Mouse (Mus musculus) forebrain, embryonic 11.5 days (tissue): ENCODE data around the gene Kif9. TPM values are rescaled to one million over a fixed set of nuclear protein-coding genes. Genes with fewer than 3 reads are reported as not detected.
A peak's percentile ranks its signal among the peaks of the same experiment; 100 is the strongest.

Experiments used
- ATAC-seq: fragments of 200-750 bp; cut with Nextera tagmentation; replicated peaks from 2 replicates; pipeline ENCODE4 v1.8.0; 2017; ENCODE audit warnings: moderate TSS enrichment; ENCODE audit not compliant: low FRiP score
- DNase-seq: peaks from one replicate; pipeline ENCODE4 v3.0.0-alpha.2; 2017; ENCODE audit warnings: low spot score
- H3K27ac ChIP-seq: fragments of 300-500 bp; sonication (generic); 2 replicates; pipeline ENCODE4 v1.5.1; 2014; ENCODE audit warnings: low read depth, low read length
- H3K27me3 ChIP-seq: fragments of 300-500 bp; sonication (generic); 2 replicates; pipeline ENCODE4 v1.6.1; 2014; ENCODE audit warnings: mild to moderate bottlenecking, low read length, mixed read lengths; ENCODE audit not compliant: control insufficient read depth, insufficient read depth
- H3K36me3 ChIP-seq: fragments of 300-500 bp; sonication (generic); 2 replicates; pipeline ENCODE4 v1.6.1; 2014; ENCODE audit warnings: mild to moderate bottlenecking, low read length, moderate library complexity, mixed read lengths; ENCODE audit not compliant: control insufficient read depth, insufficient read depth
- H3K4me1 ChIP-seq: fragments of 300-500 bp; sonication (generic); replicated peaks from 2 replicates; pipeline ENCODE4 v1.6.1; 2014; ENCODE audit warnings: low read length, mixed read lengths; ENCODE audit not compliant: control insufficient read depth, insufficient read depth
- H3K4me2 ChIP-seq: fragments of 300-500 bp; sonication (generic); 2 replicates; pipeline ENCODE4 v1.6.1; 2014; ENCODE audit warnings: low read depth, mild to moderate bottlenecking, low read length, moderate library complexity, mixed read lengths; ENCODE audit not compliant: severe bottlenecking
- H3K4me3 ChIP-seq: fragments of 300-500 bp; sonication (generic); 2 replicates; pipeline ENCODE4 v1.5.1; 2014; ENCODE audit warnings: low read depth, low read length
- H3K9ac ChIP-seq: fragments of 300-500 bp; sonication (generic); 2 replicates; pipeline ENCODE4 v1.6.1; 2014; ENCODE audit warnings: low read length
- H3K9me3 ChIP-seq: fragments of 300-500 bp; sonication (generic); 2 replicates; pipeline ENCODE4 v1.6.1; 2016; ENCODE audit warnings: low read length, mixed read lengths; ENCODE audit not compliant: control insufficient read depth
- WGBS: fragments of 180-500 bp; shearing (Covaris S2); extraction: QIAGEN DNeasy Blood & Tissue Kit; methylation state at CpG from one replicate; pipeline ENCODE4 v1.1.7; 2014; 5-methylcytosine and 5-hydroxymethylcytosine counted together
- polyA plus RNA-seq: library from polyadenylated mRNA; unstranded; fragments of >200 nt; fragmentation: Nextera tagmentation; extraction: Ambion mirVana; gene quantifications from 2 replicates; pipeline ENCODE4 v1.2.1, GENCODE M21; 2014

Gene Kif9
- 0.88 and 1.4 TPM in 2 replicates for polyA plus RNA-seq

- under 1% methylated on average over 53 of the region's 53 CpGs for WGBS
- Histone ChIP-seq H3K4me3 (peak within 1 kb of the TSS; percentile 74), H3K36me3 (no peaks in the 10 kb centered on the region), H3K4me1 (peaks cover 5% of the 10 kb centered on the region; the same call in 1 of the 2 replicates), H3K9me3 (no peaks in the 10 kb centered on the region), H3K27me3 (peaks cover 2% of the 10 kb centered on the region), H3K27ac (peak within 1 kb of the TSS; percentile 64; the same call in 1 of the 2 replicates), H3K4me2 (peak within 1 kb of the TSS; percentile 75), H3K9ac (peak within 1 kb of the TSS; percentile 84)
- peak; percentile 99 for ATAC-seq
- peak; percentile 98 for DNase-seq
These were observed at the start of gene Kif9, which contains the start of gene Klhl18 for GRCm38 (mm10) chr9:110476124-110477091. TSS of gene Kif9 (plus strand) at chr9:110476958. TSS of gene Klhl18 (minus strand) at chr9:110476694.

GRCm38 (mm10) chr9:110431241-110431640 lies 45.5 kb upstream of the Kif9 start:
- H3K36me3 ChIP-seq = no peaks in the 10 kb centered on the region

GRCm38 (mm10) chr9:110433045-110433444 lies 43.7 kb upstream of the Kif9 start:
- ATAC-seq = no peak
- no peaks in the 10 kb centered on the region for H3K27me3 ChIP-seq
- H3K27ac ChIP-seq = no peak overlapping the region
- DNase-seq = no peak
- no peak overlapping the region for H3K4me3 ChIP-seq
- no peaks in the 10 kb centered on the region for H3K9me3 ChIP-seq
- H3K9ac ChIP-seq = no peak overlapping the region
- 89% methylated on average over 2 of the region's 2 CpGs for WGBS
- H3K36me3 ChIP-seq = no peaks in the 10 kb centered on the region
- no peak overlapping the region for H3K4me2 ChIP-seq
- no peaks in the 10 kb centered on the region for H3K4me1 ChIP-seq

More at GRCm38 (mm10) chr9:110431241-110431640, 45.5 kb upstream of the Kif9 start:
- H3K4me2 ChIP-seq = no peak overlapping the region
- no peaks in the 10 kb centered on the region for H3K4me1 ChIP-seq
- H3K4me3 ChIP-seq = no peak overlapping the region
- H3K9me3 ChIP-seq = no peaks in the 10 kb centered on the region
- ATAC-seq (no peak), DNase-seq (no peak)
- WGBS = 87% methylated on average over 8 of the region's 8 CpGs
- no peaks in the 10 kb centered on the region for H3K27me3 ChIP-seq
- no peak overlapping the region for H3K9ac ChIP-seq
- H3K27ac ChIP-seq = no peak overlapping the region

- Histone ChIP-seq H3K27ac (no peak overlapping the region), H3K9ac (no peak overlapping the region), H3K4me3 (no peak overlapping the region), H3K9me3 (no peaks in the 10 kb centered on the region), H3K36me3 (no peaks in the 10 kb centered on the region), H3K4me2 (no peak overlapping the region), H3K27me3 (no peaks in the 10 kb centered on the region), H3K4me1 (no peaks in the 10 kb centered on the region)
- no peak for DNase-seq
- 96% methylated on average over 11 of the region's 11 CpGs for WGBS
- no peak for ATAC-seq
These were observed 40.7 kb upstream of the Kif9 start for GRCm38 (mm10) chr9:110436041-110436440.

GRCm38 (mm10) chr9:110440049-110440448 lies 36.7 kb upstream of the Kif9 start:
- Histone ChIP-seq H3K27ac (no peak overlapping the region), H3K4me2 (no peak overlapping the region), H3K9ac (no peak overlapping the region), H3K27me3 (no peaks in the 10 kb centered on the region), H3K4me3 (no peak overlapping the region), H3K9me3 (no peaks in the 10 kb centered on the region), H3K36me3 (no peaks in the 10 kb centered on the region), H3K4me1 (no peaks in the 10 kb centered on the region)
- ATAC-seq (no peak), DNase-seq (no peak)
- 78% methylated on average over 3 of the region's 5 CpGs for WGBS

GRCm38 (mm10) chr9:110440559-110440958 lies 36.2 kb upstream of the Kif9 start:
- no peak overlapping the region for H3K4me3 ChIP-seq
- 93% methylated on average over 6 of the region's 6 CpGs for WGBS
- H3K9ac ChIP-seq = no peak overlapping the region
- ATAC-seq (no peak), DNase-seq (no peak)
- no peaks in the 10 kb centered on the region for H3K36me3 ChIP-seq
- no peaks in the 10 kb centered on the region for H3K9me3 ChIP-seq
- no peaks in the 10 kb centered on the region for H3K27me3 ChIP-seq
- no peak overlapping the region for H3K4me2 ChIP-seq
- no peaks in the 10 kb centered on the region for H3K4me1 ChIP-seq
- H3K27ac ChIP-seq = no peak overlapping the region

GRCm38 (mm10) chr9:110448356-110448755 lies 28.4 kb upstream of the Kif9 start:
- ATAC-seq = no peak
- no peak for DNase-seq
- 80% methylated on average over 15 of the region's 15 CpGs for WGBS

GRCm38 (mm10) chr9:110448857-110449617 lies 27.7 kb upstream of the Kif9 start:
- H3K9ac ChIP-seq = no peak overlapping the region
- H3K4me1 ChIP-seq = no peaks in the 10 kb centered on the region
- H3K36me3 ChIP-seq = no peaks in the 10 kb centered on the region
- H3K27ac ChIP-seq = no peak overlapping the region
- peak; percentile 87 for DNase-seq
- H3K27me3 ChIP-seq = no peaks in the 10 kb centered on the region
- WGBS = 33% methylated on average over 11 of the region's 11 CpGs
- no peak overlapping the region for H3K4me2 ChIP-seq
- ATAC-seq = peak; percentile 79
- no peaks in the 10 kb centered on the region for H3K9me3 ChIP-seq
- H3K4me3 ChIP-seq = no peak overlapping the region

More at GRCm38 (mm10) chr9:110448356-110448755, 28.4 kb upstream of the Kif9 start:
- no peaks in the 10 kb centered on the region for H3K4me1 ChIP-seq
- no peaks in the 10 kb centered on the region for H3K9me3 ChIP-seq
- no peak overlapping the region for H3K4me3 ChIP-seq
- no peak overlapping the region for H3K27ac ChIP-seq
- H3K9ac ChIP-seq = no peak overlapping the region
- H3K4me2 ChIP-seq = no peak overlapping the region
- H3K27me3 ChIP-seq = no peaks in the 10 kb centered on the region
- no peaks in the 10 kb centered on the region for H3K36me3 ChIP-seq
